Mouse (Mus musculus): ENCODE results near the gene Tcl1b2. TPM values are rescaled to one million over a fixed set of nuclear protein-coding genes. Genes with fewer than 3 reads are reported as not detected.

The Tcl1b2 gene
- not detected in 2 replicates for polyA plus RNA-seq (2015; fragmentation: Nextera tagmentation; extraction: Ambion mirVana)

- Histone ChIP-seq H3K9ac (ENCODE audit: low read depth, low read length) (no peak within 1 kb of the TSS), H3K4me3 (ENCODE audit: low read depth, low read length) (no peak within 1 kb of the TSS), H3K4me1 (ENCODE audit: control insufficient read depth, low read depth, low read length) (no peaks in the 10 kb centered on the region), H3K27me3 (ENCODE audit: control insufficient read depth, insufficient read depth, low read depth, low read length) (no peaks in the 10 kb centered on the region), H3K4me2 (ENCODE audit: low read depth, low read length) (no peak within 1 kb of the TSS), H3K36me3 (ENCODE audit: control insufficient read depth, insufficient read depth) (no peaks in the 10 kb centered on the region), H3K9me3 (replicated peaks; ENCODE audit: control insufficient read depth, low read length) (no peaks in the 10 kb centered on the region), H3K27ac (ENCODE audit: low read length) (no peak within 1 kb of the TSS)
- no peak for ATAC-seq (ENCODE audit: low read depth)
- WGBS (ENCODE audit: insufficient replicate concordance): 39% methylated on average over 3 of the region's 3 CpGs
These were observed at the start of gene Tcl1b2 for GRCm38 (mm10) chr12:105145714-105146113. Gene Tcl1b2 (plus strand): TSS chr12:105146014.

- Histone ChIP-seq H3K4me3 (ENCODE audit: low read depth, low read length) (no peak overlapping the region), H3K4me1 (ENCODE audit: control insufficient read depth, low read depth, low read length) (no peaks in the 10 kb centered on the region), H3K9me3 (replicated peaks; ENCODE audit: control insufficient read depth, low read length) (no peaks in the 10 kb centered on the region), H3K4me2 (ENCODE audit: low read depth, low read length) (no peak overlapping the region), H3K27me3 (ENCODE audit: control insufficient read depth, insufficient read depth, low read depth, low read length) (no peaks in the 10 kb centered on the region), H3K27ac (ENCODE audit: low read length) (no peak overlapping the region), H3K36me3 (ENCODE audit: control insufficient read depth, insufficient read depth) (no peaks in the 10 kb centered on the region), H3K9ac (ENCODE audit: low read depth, low read length) (no peak overlapping the region)
- WGBS (ENCODE audit: insufficient replicate concordance): 64% methylated on average over 9 of the region's 9 CpGs
- no peak for ATAC-seq (ENCODE audit: low read depth)
These were observed 46.3 kb upstream of the Tcl1b2 start for GRCm38 (mm10) chr12:105099466-105100044.

DNA sequence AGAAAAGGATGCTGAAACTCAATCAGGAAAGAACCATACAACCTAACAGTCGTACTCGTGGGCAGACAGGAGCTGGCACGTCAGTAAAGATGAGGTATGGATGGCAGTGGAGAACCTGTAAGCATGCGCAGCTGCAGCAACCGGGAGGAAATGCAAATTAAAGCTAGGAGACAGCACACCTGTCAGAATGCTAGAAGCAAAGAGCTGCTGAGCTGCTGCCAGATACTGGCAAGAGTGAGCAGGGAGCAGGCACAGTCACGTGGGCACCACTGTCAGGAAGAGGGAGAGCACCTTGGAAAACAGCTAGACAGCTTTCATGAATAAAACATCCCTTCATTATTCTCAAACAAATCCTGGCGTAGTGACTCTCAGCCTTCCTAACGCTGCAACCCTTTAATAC lies 42.9 kb upstream of the Tcl1b2 start:
- WGBS (ENCODE audit: insufficient replicate concordance): 50% methylated on average over 8 of the region's 8 CpGs
- H3K4me1 ChIP-seq (ENCODE audit: control insufficient read depth, low read depth, low read length): no peaks in the 10 kb centered on the region

GRCm38 (mm10) chr12:105104036-105104435 lies 41.8 kb upstream of the Tcl1b2 start:
- Histone ChIP-seq H3K4me1 (ENCODE audit: control insufficient read depth, low read depth, low read length) (no peaks in the 10 kb centered on the region), H3K9me3 (replicated peaks; ENCODE audit: control insufficient read depth, low read length) (no peaks in the 10 kb centered on the region), H3K27ac (ENCODE audit: low read length) (no peak overlapping the region), H3K9ac (ENCODE audit: low read depth, low read length) (no peak overlapping the region), H3K4me3 (ENCODE audit: low read depth, low read length) (no peak overlapping the region), H3K27me3 (ENCODE audit: control insufficient read depth, insufficient read depth, low read depth, low read length) (no peaks in the 10 kb centered on the region), H3K4me2 (ENCODE audit: low read depth, low read length) (no peak overlapping the region), H3K36me3 (ENCODE audit: control insufficient read depth, insufficient read depth) (no peaks in the 10 kb centered on the region)
- WGBS (ENCODE audit: insufficient replicate concordance): 6% methylated on average over 4 of the region's 4 CpGs
- no peak for ATAC-seq (ENCODE audit: low read depth)

More for the DNA sequence above, 42.9 kb upstream of the Tcl1b2 start:
- Histone ChIP-seq H3K27ac (ENCODE audit: low read length) (no peak overlapping the region), H3K9ac (ENCODE audit: low read depth, low read length) (no peak overlapping the region), H3K4me3 (ENCODE audit: low read depth, low read length) (no peak overlapping the region), H3K27me3 (ENCODE audit: control insufficient read depth, insufficient read depth, low read depth, low read length) (no peaks in the 10 kb centered on the region), H3K9me3 (replicated peaks; ENCODE audit: control insufficient read depth, low read length) (no peaks in the 10 kb centered on the region), H3K4me2 (ENCODE audit: low read depth, low read length) (no peak overlapping the region), H3K36me3 (ENCODE audit: control insufficient read depth, insufficient read depth) (no peaks in the 10 kb centered on the region)
- ATAC-seq (ENCODE audit: low read depth): no peak

- H3K4me2 ChIP-seq (ENCODE audit: low read depth, low read length): no peak overlapping the region
- H3K9me3 ChIP-seq (replicated peaks; ENCODE audit: control insufficient read depth, low read length): no peaks in the 10 kb centered on the region
- no peak overlapping the region for H3K9ac ChIP-seq (ENCODE audit: low read depth, low read length)
- H3K36me3 ChIP-seq (ENCODE audit: control insufficient read depth, insufficient read depth): no peaks in the 10 kb centered on the region
- H3K27me3 ChIP-seq (ENCODE audit: control insufficient read depth, insufficient read depth, low read depth, low read length): no peaks in the 10 kb centered on the region
- H3K4me3 ChIP-seq (ENCODE audit: low read depth, low read length): no peak overlapping the region
- no peak for ATAC-seq (ENCODE audit: low read depth)
- 60% methylated on average over 5 of the region's 5 CpGs for WGBS (ENCODE audit: insufficient replicate concordance)
- H3K4me1 ChIP-seq (ENCODE audit: control insufficient read depth, low read depth, low read length): no peaks in the 10 kb centered on the region
- no peak overlapping the region for H3K27ac ChIP-seq (ENCODE audit: low read length)
These were observed 40.5 kb upstream of the Tcl1b2 start for GRCm38 (mm10) chr12:105105326-105105725.

- H3K36me3 ChIP-seq (ENCODE audit: control insufficient read depth, insufficient read depth): no peaks in the 10 kb centered on the region
- H3K4me3 ChIP-seq (ENCODE audit: low read depth, low read length): no peak overlapping the region
- H3K4me1 ChIP-seq (ENCODE audit: control insufficient read depth, low read depth, low read length): no peaks in the 10 kb centered on the region
- no peak overlapping the region for H3K9ac ChIP-seq (ENCODE audit: low read depth, low read length)
- WGBS (ENCODE audit: insufficient replicate concordance): 71% methylated on average over 4 of the region's 4 CpGs
- no peak overlapping the region for H3K4me2 ChIP-seq (ENCODE audit: low read depth, low read length)
- ATAC-seq (ENCODE audit: low read depth): no peak
- no peaks in the 10 kb centered on the region for H3K27me3 ChIP-seq (ENCODE audit: control insufficient read depth, insufficient read depth, low read depth, low read length)
- H3K9me3 ChIP-seq (replicated peaks; ENCODE audit: control insufficient read depth, low read length): no peaks in the 10 kb centered on the region
- H3K27ac ChIP-seq (ENCODE audit: low read length): no peak overlapping the region
These were observed 37.0 kb upstream of the Tcl1b2 start for GRCm38 (mm10) chr12:105108856-105109255.

DNA sequence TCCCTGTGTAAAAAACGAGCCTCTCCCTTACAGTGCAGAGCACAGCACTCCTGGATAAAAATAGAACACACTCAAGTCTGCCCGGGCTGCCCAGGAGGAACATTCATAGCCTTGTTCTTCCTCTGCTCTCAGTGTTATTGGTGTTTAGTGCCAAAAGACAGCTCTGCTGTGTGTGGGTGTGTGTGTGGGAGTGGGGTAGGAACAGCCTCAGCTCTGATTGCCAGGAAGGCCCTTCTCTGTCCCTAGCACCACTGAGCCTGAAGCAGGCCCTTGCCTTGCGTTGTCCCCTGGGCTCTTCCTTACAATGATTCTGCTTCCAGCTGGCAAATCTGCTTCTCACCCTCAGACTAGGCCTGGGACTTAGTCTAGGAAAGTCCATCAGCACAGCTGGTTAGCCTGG lies 36.4 kb upstream of the Tcl1b2 start:
- Histone ChIP-seq H3K36me3 (ENCODE audit: control insufficient read depth, insufficient read depth) (no peaks in the 10 kb centered on the region), H3K4me1 (ENCODE audit: control insufficient read depth, low read depth, low read length) (no peaks in the 10 kb centered on the region), H3K4me2 (ENCODE audit: low read depth, low read length) (no peak overlapping the region), H3K9me3 (replicated peaks; ENCODE audit: control insufficient read depth, low read length) (no peaks in the 10 kb centered on the region), H3K9ac (ENCODE audit: low read depth, low read length) (no peak overlapping the region), H3K27me3 (ENCODE audit: control insufficient read depth, insufficient read depth, low read depth, low read length) (no peaks in the 10 kb centered on the region), H3K27ac (ENCODE audit: low read length) (no peak overlapping the region), H3K4me3 (ENCODE audit: low read depth, low read length) (no peak overlapping the region)
- WGBS (ENCODE audit: insufficient replicate concordance): 35% methylated on average over 3 of the region's 3 CpGs
- no peak for ATAC-seq (ENCODE audit: low read depth)

DNA sequence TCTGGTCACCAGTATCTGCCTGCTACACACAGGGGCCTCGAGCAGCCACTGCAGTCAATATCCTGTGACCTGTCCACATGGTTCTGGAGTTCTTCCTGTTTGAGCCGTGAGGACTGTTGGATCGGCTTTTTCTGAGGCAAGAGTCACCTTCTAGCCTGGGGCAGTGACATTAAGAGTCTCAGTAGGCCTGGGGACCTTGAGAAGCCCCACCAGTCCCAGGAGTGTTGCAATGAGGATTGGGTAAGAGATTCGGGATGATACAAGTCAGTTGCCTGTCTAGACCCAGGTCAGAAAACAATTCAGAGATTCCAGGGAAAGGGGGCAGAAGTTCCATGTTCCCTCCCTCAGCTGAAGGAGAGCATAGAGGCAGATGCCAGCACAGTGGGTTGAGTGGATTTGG lies 36.0 kb upstream of the Tcl1b2 start:
- Histone ChIP-seq H3K27me3 (ENCODE audit: control insufficient read depth, insufficient read depth, low read depth, low read length) (no peaks in the 10 kb centered on the region), H3K4me2 (ENCODE audit: low read depth, low read length) (no peak overlapping the region), H3K9me3 (replicated peaks; ENCODE audit: control insufficient read depth, low read length) (no peaks in the 10 kb centered on the region), H3K9ac (ENCODE audit: low read depth, low read length) (no peak overlapping the region), H3K36me3 (ENCODE audit: control insufficient read depth, insufficient read depth) (no peaks in the 10 kb centered on the region), H3K4me1 (ENCODE audit: control insufficient read depth, low read depth, low read length) (no peaks in the 10 kb centered on the region), H3K27ac (ENCODE audit: low read length) (no peak overlapping the region), H3K4me3 (ENCODE audit: low read depth, low read length) (no peak overlapping the region)
- ATAC-seq (ENCODE audit: low read depth): no peak
- 21% methylated on average over 4 of the region's 4 CpGs for WGBS (ENCODE audit: insufficient replicate concordance)

GRCm38 (mm10) chr12:105112321-105112988 lies 33.4 kb upstream of the Tcl1b2 start:
- Histone ChIP-seq H3K9me3 (replicated peaks; ENCODE audit: control insufficient read depth, low read length) (no peaks in the 10 kb centered on the region), H3K4me3 (ENCODE audit: low read depth, low read length) (no peak overlapping the region), H3K27ac (ENCODE audit: low read length) (no peak overlapping the region), H3K27me3 (ENCODE audit: control insufficient read depth, insufficient read depth, low read depth, low read length) (no peaks in the 10 kb centered on the region), H3K36me3 (ENCODE audit: control insufficient read depth, insufficient read depth) (no peaks in the 10 kb centered on the region), H3K4me1 (ENCODE audit: control insufficient read depth, low read depth, low read length) (no peaks in the 10 kb centered on the region), H3K9ac (ENCODE audit: low read depth, low read length) (no peak overlapping the region), H3K4me2 (ENCODE audit: low read depth, low read length) (no peak overlapping the region)
- WGBS (ENCODE audit: insufficient replicate concordance): 23% methylated on average over 13 of the region's 13 CpGs
- no peak for ATAC-seq (ENCODE audit: low read depth)
